In the genomic region with DNA sequence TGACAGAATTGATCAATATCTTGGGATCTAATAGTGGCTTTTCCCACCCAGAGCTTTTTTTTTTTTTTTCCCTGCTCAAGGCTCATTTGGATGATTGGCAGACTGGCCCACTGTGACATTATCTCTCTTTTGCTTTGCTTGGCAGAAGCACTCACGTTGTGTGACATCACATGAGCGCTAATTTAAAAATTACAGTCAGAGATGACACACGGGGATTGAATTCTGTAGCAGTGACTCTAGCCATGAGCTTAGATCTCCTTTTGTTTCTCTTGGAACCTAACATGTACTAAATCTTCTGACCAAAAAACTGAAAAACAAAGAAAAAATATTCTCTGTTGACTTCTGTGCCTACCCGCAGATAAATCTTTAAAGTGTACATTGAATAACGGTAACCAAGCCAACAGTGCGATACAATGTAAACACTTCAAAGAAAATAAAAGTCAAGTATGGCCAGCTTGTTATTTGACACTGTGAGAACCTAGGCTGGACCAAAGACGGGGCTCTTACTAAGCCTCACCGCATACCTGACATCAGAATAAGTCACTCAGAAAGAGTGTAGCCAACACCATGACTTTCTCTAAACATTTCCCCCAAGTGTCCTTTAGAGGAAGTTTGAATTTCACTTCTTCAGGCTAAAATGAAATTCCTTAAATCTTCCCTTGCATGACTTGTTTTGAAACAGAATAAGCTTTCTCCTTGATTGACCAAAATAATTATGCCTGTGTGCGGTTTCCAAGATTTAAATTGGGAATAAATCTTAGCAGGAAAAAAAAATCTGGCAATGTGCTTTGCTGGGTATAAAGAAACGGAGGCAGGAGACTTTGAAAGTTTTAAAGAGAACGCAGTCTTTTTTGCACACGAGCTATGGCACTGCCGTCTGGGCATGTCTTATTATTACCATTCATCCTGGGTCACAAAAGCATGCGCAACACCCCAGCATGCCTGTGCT, we compare ENCODE assay signal across 23 mouse cellular contexts.
DNase-seq lines count a peak whose midpoint lies in the region; ATAC-seq and TF ChIP-seq lines count a peak whose summit lies in the region.
"Had no signal": no experiment of that assay in that cellular context is flagged by ENCODE, and none has a peak within 500 bp of the region (broad histone marks: within the 10 kb centered on the region; RNA-seq: fewer than 3 reads in every experiment).

No protein-coding gene starts in this region.

- no peak overlapping the region for H3K4me3 ChIP-seq in kidney, embryonic 14.5 days (ENCODE audit: low read length)
- no peak overlapping the region for H3K4me3 ChIP-seq in kidney, adult 2 months (ENCODE audit: insufficient read depth, low read depth, low read length)
- no peak overlapping the region for H3K4me3 ChIP-seq in myocyte
- H3K4me3 ChIP-seq in midbrain, embryonic 13.5 days (replicated peaks), result no peak overlapping the region
- H3K4me3 ChIP-seq: erythroblast, embryonic 14.5 days; forebrain, embryonic 15.5 days; limb, embryonic 15.5 days; liver, embryonic 15.5 days; midbrain, embryonic 12.5 days; neural tube, embryonic 13.5 days had no signal

- H3K79me2 ChIP-seq in myocyte (ENCODE audit: control insufficient read depth, insufficient read depth), result no peaks in the 10 kb centered on the region

- TF ChIP-seq POLR2A in kidney, adult 2 months (IDR thresholded peaks at IDR 0.05; ENCODE audit: low read depth, low read length), result no peak
- TF ChIP-seq POLR2A in myocyte (IDR thresholded peaks at IDR 0.05; ENCODE audit: insufficient read length, low read depth), result no peak

- 21% methylated on average over 14 of the region's 14 CpGs for WGBS in kidney, embryonic 14.5 days
- WGBS in kidney, adult 2 months, result 25% methylated on average over 14 of the region's 14 CpGs
- 77% methylated on average over 14 of the region's 14 CpGs for WGBS in midbrain, embryonic 13.5 days

- H3K36me3 ChIP-seq in kidney, embryonic 14.5 days (ENCODE audit: control insufficient read depth, insufficient read depth, low read length), result no peaks in the 10 kb centered on the region
- no peaks in the 10 kb centered on the region for H3K36me3 ChIP-seq in kidney, adult 2 months (ENCODE audit: control insufficient read depth, insufficient read depth, low read length)
- no peaks in the 10 kb centered on the region for H3K36me3 ChIP-seq in myocyte (ENCODE audit: control insufficient read depth, insufficient read depth)
- no peaks in the 10 kb centered on the region for H3K36me3 ChIP-seq in midbrain, embryonic 13.5 days
- H3K36me3 ChIP-seq: forebrain, embryonic 15.5 days; G1E; limb, embryonic 15.5 days; liver, embryonic 15.5 days; midbrain, embryonic 12.5 days; neural tube, embryonic 13.5 days had no signal

- H3K27me3 ChIP-seq in kidney, embryonic 14.5 days (ENCODE audit: control insufficient read depth, insufficient read depth, low read length), result no peaks in the 10 kb centered on the region
- H3K27me3 ChIP-seq in kidney, adult 2 months (replicated peaks; ENCODE audit: control insufficient read depth, insufficient read depth, low read length), result no peaks in the 10 kb centered on the region
- H3K27me3 ChIP-seq in myocyte (ENCODE audit: control insufficient read depth, insufficient read depth, insufficient read length), result no peaks in the 10 kb centered on the region
- H3K27me3 ChIP-seq in midbrain, embryonic 13.5 days, result no peaks in the 10 kb centered on the region
- H3K27me3 ChIP-seq: forebrain, embryonic 15.5 days; limb, embryonic 15.5 days; liver, embryonic 15.5 days; midbrain, embryonic 12.5 days; neural tube, embryonic 13.5 days had no signal

- no peak for TF ChIP-seq CTCF in kidney, adult 2 months (conservative IDR thresholded peaks at IDR 0.05; ENCODE audit: insufficient read depth, insufficient read length, low read depth, low read length)

- no peak overlapping the region for H3K27ac ChIP-seq in kidney, embryonic 14.5 days (ENCODE audit: low read depth, low read length)
- H3K27ac ChIP-seq in kidney, adult 2 months (ENCODE audit: insufficient read depth, low read depth, low read length), result no peak overlapping the region
- H3K27ac ChIP-seq in midbrain, embryonic 13.5 days, result no peak overlapping the region
- H3K27ac ChIP-seq: forebrain, embryonic 15.5 days; hindbrain, embryonic 14.5 days; limb, embryonic 15.5 days; liver, embryonic 15.5 days; midbrain, embryonic 12.5 days; neural tube, embryonic 13.5 days had no signal

- H3K9me3 ChIP-seq in kidney, embryonic 14.5 days (ENCODE audit: control insufficient read depth, low read length), result no peaks in the 10 kb centered on the region
- no peaks in the 10 kb centered on the region for H3K9me3 ChIP-seq in midbrain, embryonic 13.5 days
- H3K9me3 ChIP-seq: forebrain, embryonic 15.5 days; G1E; limb, embryonic 15.5 days; liver, embryonic 15.5 days; midbrain, embryonic 12.5 days; neural tube, embryonic 13.5 days had no signal

- H3ac ChIP-seq in myocyte (ENCODE audit: control insufficient read depth, insufficient read length), result no peak overlapping the region

- DNase-seq in kidney, adult 2 months, result no peak
- DNase-seq in lung, postnatal 36 days, result peak; percentile 3
- DNase-seq in lung, postnatal 4 days, result no peak
- peak; percentile 5 for DNase-seq in brain, adult 2 months (ENCODE audit: low read depth, low spot score)
- no peak for DNase-seq in testis, postnatal 10 days (ENCODE audit: low spot score)
- DNase-seq: cerebellum, adult 9-10 months; heart, adult 18-20 months; heart, postnatal 36 days; kidney, postnatal 10 days; right cerebral cortex, postnatal 14 days; spleen, adult 18-20 months; thymus, adult 18-20 months had no signal

- H3K4me2 ChIP-seq in kidney, embryonic 14.5 days (replicated peaks; ENCODE audit: low read depth, low read length), result no peak overlapping the region
- peak overlapping the region; percentile 69 for H3K4me2 ChIP-seq in myocyte (ENCODE audit: low read depth)
- H3K4me2 ChIP-seq in midbrain, embryonic 13.5 days (replicated peaks), result no peak overlapping the region
- H3K4me2 ChIP-seq: forebrain, embryonic 15.5 days; hindbrain, embryonic 14.5 days; limb, embryonic 15.5 days; liver, embryonic 15.5 days; midbrain, embryonic 12.5 days; neural tube, embryonic 13.5 days had no signal

- H3K4me1 ChIP-seq in kidney, embryonic 14.5 days (ENCODE audit: control insufficient read depth, insufficient read depth, low read length), result no peaks in the 10 kb centered on the region
- no peaks in the 10 kb centered on the region for H3K4me1 ChIP-seq in kidney, adult 2 months (ENCODE audit: control insufficient read depth, insufficient read depth, low read length)
- no peaks in the 10 kb centered on the region for H3K4me1 ChIP-seq in midbrain, embryonic 13.5 days (replicated peaks)
- H3K4me1 ChIP-seq: forebrain, embryonic 15.5 days; limb, embryonic 15.5 days; liver, embryonic 15.5 days; midbrain, embryonic 12.5 days; neural tube, embryonic 13.5 days had no signal

- no peak overlapping the region for H3K9ac ChIP-seq in kidney, embryonic 14.5 days (ENCODE audit: low read depth, low read length)
- H3K9ac ChIP-seq in midbrain, embryonic 13.5 days (replicated peaks), result no peak overlapping the region
- H3K9ac ChIP-seq: forebrain, embryonic 15.5 days; hindbrain, embryonic 14.5 days; limb, embryonic 15.5 days; liver, embryonic 15.5 days; midbrain, embryonic 12.5 days; neural tube, embryonic 13.5 days had no signal

- peak; percentile 95 for ATAC-seq in kidney, embryonic 14.5 days (ENCODE audit: low FRiP score, low TSS enrichment)
- no peak for ATAC-seq in midbrain, embryonic 13.5 days
- ATAC-seq: forebrain, embryonic 15.5 days had no signal

TF ChIP-seq in myocyte, 11 proteins besides CTCF, POLR2A, EP300 and RAD21:
- TF ChIP-seq TCF3 (IDR thresholded peaks at IDR 0.05; ENCODE audit: insufficient read length, low read depth) (no peak), POLR2AphosphoS2 (IDR thresholded peaks at IDR 0.05; ENCODE audit: insufficient read length, low read depth) (no peak), USF1 (IDR thresholded peaks at IDR 0.05; ENCODE audit: low read depth) (no peak), TCF12 (IDR thresholded peaks at IDR 0.05; ENCODE audit: insufficient read depth, poor library complexity, severe bottlenecking) (no peak), SRF (IDR thresholded peaks at IDR 0.05; ENCODE audit: control insufficient read depth, insufficient read length, low read depth) (no peak), MYOD1 (IDR thresholded peaks at IDR 0.05; ENCODE audit: control insufficient read depth in 1 of 3, insufficient read length in 2 of 3, low read depth in 2 of 3) (no peak)

Comparison
In these comparisons a context has a peak if more than half of its experiments do, and no peak if none do; other contexts are left out.
1. DNase-seq: peak in lung, postnatal 36 days (single experiment) and brain, adult 2 months (single experiment); none in kidney, adult 2 months (single experiment), lung, postnatal 4 days (0 of 2) and testis, postnatal 10 days (single experiment).